Mouse (Mus musculus) telencephalon, adult 2 months (tissue): Measurements from ENCODE around the gene Pmvk.
"Not testable (repeated sequence)": the region's sequence is repeated elsewhere in the genome, so short reads cannot be mapped to it uniquely, and the experiment has no call there.

Experiments used
- DNase-seq: peaks from one replicate; pipeline ENCODE4 v3.0.0-alpha.2; 2011; ENCODE audit warnings: low read depth, low spot score

Gene Pmvk

DNA sequence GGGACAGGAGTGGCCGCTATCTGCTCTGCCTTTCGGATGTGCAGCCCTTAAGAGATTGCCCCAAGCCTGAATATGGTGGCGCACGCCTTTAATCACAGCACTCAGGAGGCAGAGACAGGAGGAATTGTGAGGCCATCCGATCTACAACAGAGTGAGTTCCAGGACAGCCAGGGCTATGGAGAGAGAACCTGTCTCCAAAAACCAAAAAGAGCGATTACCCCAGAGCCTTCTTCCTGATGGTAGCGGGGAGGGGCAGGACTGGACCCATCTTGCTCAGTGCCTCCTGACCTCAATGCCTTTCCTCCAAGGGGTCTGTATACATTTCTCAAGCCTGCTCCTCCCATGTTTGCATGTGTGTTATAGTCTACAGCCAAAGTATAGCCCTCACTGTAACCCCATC, 25.3 kb upstream of the Pmvk start:
- not testable (repeated sequence) for DNase-seq

DNA sequence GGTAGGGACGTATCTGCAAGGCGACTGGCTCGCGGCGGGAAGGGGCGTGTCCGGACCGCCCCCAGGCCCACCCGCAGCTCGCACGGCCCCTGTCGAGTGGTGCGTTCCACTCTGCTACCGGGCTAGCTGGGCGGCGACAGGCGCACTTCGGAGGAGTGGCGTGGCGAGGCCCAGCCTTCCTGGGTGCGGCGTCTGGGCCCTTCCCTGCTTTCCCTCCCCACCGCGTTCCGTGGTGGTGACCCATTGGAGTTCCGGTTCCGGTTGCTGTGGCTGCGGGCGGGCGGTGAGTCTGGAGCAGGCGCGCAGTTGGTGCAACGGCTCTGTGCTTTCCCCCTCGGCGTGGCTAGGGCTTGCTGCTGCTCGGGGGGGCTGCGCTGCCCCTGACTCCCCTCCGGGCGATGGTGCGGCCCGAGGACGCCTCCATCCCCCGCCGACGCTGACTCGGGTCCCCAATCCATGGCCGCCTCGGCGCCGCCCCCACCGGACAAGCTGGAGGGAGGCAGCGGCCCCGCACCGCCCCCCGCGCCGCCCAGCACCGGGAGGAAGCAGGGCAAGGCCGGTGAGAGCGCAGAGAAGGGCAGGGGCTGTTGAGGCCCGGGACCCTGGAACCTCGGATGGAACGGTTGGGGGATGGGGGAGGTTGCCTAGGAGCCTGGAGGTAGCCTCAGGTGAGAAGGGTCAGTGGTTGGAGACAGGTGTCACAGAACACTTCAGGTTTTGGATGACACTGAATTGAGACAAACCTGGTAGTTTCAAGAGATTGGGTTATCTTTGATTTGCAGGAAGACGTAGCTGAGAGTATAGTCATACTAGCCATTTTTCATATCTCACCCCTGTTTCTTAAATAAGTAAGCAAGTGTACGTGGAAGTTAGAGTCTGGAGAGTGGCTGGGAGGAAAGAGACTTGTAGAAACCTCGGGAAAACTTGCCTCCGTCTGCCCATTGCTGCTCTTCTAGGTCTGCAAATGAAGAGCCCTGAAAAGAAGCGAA, 23.9 kb upstream of the Pmvk start, which contains the start of gene Pygo2:
Gene Pygo2 (plus strand): TSS at position 44 of the 989 bp plus-strand sequence.
- DNase-seq, result peak; percentile 95

DNA sequence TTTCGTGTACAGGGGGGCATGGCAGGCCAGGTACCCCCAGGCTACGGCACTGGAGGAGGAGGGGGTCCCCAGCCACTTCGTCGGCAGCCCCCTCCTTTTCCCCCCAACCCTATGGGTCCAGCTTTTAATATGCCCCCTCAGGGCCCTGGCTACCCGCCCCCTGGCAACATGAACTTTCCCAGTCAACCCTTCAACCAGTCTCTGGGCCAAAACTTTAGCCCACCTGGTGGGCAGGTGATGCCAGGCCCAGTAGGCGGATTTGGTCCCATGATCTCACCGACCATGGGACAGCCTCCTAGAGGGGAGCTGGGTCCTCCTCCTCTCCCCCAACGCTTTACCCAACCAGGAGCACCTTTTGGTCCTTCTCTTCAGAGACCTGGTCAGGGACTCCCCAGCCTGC, 21.7 kb upstream of the Pmvk start:
- no peak for DNase-seq

DNA sequence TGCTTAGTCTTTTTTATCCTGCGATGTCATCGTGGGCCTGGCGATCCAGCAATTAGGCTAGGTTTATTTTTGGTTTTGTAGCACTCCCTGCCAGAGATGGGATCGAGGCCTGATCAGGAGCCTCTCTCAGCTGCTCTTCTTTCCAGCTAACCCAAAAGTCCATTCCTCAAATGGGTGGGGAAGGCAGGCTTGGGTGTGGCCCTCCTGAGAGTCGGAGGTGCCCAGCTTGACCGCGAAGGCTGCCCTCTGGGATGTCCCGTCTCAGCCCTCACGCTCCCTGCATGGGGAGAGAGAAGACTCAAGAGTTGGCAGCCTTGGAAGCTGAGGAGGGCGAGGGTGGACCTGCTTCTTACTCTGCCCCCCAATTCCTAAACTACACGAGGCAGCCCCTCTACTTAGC, 19.8 kb upstream of the Pmvk start:
- DNase-seq, result no peak

DNA sequence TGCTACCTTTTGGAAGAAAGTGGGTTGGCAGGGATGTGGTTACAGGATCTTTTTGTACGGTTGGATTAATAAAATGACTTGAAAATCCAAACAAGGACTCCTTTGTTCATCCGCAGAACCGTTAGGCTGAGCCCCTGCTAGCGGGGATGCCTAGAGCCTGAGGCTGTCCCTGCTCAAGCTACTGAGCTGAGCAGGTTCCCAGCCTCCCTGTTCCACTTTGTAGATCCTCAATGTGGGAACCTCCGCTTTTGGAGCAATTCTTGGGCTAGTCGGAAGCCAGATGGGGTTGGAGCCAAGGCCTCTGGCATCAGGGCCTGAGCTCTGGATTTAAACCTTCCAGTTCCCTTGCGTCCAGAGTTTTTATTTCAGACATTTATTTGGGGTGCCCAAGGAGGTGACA, 19.3 kb upstream of the Pmvk start:
- DNase-seq, result no peak

DNA sequence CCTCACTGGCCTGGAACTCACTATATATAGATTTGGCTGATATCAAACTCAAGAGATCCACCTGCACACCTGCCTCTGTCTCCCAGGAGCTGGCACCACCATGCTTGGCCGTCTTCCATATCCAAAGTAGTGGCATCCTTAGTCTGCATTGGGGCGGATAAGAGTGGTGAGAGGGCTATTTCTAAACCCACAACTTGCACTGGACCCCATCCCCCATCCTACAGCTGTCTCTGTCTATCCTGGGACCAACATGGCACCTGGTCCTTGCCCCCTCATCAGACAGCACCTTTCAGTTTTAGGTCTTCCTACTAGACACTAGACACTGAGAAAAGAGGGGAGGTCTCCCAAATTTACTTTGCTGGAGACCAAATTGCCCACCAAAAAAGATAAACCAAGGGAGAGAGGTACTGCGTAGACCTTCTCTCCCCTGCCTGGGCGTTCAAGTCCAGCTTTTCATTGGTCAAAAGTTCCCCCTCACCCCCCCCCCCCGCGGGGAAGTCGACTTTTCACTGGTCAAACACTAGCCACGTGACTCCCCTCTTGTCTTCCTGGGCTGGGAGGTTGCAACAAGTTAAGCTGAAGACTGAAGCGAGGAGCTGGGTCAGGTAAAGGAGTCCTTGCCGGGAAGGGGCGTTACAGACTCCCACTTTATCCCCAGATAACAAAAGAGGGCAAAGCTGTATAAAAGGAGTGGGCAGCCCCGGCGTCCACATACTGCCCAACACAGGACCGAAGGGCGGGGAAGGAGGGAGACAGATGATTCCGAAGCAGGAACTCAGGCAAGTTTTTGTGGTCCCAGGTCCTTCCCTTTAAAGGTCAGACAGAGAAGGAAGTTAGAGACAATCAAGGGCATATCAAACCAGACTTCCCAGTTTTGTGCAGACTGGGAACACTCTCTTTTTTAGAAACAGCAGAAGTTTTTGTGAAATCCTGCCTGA, 17.9 kb upstream of the Pmvk start, which contains the start of gene Pbxip1:
Gene Pbxip1 (plus strand): TSS at position 531 of the 938 bp plus-strand sequence.
- no peak for DNase-seq

DNA sequence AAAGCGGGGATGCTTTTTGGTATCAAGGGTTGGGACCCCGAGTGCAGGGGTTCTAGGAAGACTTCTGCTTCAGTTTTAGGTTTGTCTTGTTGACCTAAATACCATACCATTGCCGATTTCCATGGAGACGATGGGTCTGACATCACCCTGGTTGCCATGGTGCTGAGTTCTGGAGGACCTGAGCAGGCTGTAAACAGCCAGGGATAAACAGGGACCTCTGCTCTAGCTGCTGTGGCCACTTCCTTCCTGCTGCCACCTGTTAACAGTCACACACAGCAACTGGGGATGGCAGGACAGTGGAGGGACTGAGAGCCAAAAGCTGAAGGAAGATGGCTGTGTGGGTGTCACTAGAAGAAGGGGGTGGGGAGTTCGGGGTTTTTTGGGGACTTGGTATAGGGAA, 17.1 kb upstream of the Pmvk start:
- no peak for DNase-seq

DNA sequence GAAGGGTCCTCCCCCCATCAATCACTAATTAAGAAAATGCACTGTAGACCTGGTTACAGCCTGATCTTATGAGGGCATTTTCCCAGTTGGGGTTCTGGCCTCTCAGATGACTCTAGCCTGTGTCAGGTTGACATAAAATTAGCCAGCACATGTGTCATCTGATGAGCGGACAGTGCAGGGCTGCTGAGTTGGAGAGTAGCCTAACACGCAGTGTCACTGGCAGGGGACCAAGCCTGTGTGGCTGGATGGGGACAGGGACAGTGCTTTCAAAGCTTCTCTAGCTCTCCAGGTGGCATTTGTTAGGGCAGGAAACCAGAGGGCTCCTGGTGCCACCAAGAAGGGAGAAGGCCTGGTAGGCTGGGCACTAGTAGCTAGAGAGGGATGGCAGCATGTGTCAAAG, 13.7 kb upstream of the Pmvk start:
- DNase-seq, result no peak

DNA sequence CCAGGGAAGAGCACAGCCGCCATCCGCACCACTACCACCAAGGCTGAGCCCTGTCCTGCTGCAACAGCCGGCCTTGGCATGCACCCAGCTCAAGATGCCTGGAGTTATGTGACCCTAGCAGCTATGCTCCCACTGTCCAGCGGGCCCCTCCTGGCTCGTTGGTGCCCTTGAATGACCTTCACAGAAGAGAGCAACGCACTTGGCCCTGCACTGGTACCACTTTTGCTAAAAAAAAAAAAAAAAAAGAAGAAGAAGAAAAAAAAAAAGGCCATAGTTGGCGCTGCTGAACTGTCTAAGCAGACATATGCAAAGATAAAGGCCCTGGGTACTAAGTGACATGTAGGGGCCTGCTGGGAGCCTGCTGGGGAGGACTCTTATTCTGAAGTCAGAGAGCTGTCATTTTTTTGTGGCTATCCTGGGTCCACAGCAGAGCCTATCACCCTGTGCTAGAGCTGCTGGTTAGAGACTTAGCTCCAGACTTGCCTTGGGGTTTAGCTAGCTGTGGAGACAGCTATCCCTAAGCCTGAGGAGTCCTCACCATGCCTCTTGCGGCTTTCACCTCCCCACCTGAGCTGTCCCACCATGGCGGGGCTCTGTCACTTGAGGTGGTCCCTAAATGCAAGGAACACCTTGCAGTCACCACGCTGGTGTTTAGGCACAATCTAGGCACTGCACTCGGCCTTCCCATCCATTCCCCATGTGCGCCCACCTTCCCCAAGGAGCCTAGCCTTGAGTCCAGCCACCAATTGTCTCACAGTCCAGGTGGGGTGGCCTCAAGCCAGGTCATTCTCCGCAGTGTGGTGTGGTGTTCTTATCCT, 5.4 kb upstream of the Pmvk start:
- DNase-seq, result no peak

DNA sequence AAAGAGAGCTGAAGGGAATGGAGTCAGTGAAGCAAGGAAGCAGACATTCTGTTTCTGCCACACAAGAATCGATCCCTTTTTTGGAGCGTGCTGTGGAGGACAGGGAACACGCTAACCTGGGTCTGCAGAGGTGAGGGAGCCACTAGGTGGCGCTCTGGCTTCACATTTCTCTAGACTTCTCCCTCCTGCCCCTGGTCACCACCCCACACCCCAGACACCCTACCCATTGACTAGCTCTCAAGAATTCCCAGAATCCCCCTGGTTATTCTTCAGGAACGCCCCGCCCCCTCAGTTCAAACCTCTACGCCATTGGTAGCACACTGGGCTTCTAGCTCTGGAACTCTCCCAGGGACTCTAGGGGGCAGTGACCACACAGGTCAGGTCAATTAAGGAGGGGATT, 4.8 kb upstream of the Pmvk start:
- DNase-seq, result no peak

DNA sequence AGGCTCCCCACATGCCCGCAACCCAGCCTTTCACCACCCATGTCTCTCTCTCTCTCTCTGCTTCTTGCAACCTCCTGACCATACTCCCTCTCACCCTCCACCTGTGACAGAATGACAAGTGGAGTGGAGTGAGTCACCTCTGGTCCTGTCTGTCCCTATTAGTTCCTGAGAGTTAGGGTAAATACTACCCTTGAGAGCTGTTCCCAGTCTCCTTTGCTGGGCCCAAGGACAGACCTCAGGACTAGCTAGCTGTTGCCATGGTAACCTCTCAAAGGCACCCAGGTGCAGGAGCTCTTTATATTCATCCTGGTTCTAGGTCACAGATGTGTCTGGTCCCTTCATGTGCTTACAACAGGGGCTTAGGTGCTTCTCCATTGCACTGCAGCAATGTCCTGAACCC, 2.4 kb upstream of the Pmvk start:
- no peak for DNase-seq

DNA sequence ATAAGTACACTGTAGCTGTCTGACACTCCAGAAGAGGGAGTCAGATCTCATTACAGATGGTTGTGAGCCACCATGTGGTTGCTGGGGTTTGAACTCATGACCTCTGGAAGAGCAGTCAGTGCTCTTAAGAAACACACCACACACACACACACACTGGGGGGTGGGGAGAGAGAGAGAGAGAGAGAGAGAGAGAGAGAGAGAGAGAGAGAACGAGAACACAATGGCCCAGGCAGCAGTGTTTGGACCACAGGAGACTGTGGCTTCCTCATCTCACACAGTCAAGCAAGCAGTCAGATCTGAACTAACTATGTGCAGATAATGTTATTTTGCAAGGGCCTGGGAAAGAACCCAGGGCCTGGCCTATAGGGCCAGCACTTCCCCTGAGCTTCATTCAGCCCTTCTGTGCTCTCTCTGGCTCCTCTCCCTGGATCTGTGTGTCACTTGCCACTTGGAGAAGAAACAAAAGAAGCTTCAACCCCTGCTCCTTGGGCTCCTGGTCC, 1.5 kb downstream of the Pmvk start:
- no peak for DNase-seq

DNA sequence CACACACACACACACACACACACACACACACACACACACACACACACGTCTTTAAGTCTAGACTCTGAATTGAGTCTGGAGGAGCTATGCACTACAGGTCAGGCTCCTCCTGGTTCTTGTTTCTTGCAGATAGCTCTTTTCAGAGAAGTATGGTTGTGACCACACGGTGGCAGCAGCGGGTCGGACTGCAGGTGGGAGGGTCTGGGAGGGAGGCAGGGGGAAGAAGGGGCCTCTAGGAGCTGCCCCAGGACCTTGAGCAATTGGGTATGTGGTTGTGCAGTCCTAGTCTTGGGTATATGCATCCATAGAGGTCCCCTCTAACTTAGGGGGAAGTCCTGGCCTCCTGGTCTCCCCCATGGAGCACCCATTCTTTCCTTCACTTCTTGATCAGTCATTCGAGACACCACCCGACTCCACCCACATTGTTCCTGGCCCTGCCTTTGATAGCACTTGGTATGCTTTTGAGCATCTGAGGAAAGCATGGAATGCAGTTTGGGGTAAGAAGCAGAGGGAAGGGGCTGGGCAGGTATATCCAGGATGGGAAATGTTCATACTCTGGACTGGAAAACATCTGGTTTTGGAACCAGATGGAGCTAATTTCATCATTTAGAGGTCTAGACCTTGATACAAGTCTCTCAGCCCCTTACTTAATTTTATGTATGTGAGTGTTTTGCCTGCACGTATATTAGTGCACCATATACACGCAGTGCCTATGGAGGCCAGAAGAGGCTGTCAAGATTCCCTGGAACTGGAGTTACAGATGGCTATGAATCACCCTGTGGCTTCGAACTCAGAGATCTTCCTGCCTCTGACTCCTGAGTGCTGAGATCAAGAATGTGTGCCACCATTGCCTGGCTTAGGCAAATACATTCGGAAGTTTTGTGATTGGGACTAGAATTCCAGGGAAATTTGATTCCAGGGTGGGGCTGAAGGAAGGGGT, 2.7 kb downstream of the Pmvk start:
- DNase-seq, result no peak

DNA sequence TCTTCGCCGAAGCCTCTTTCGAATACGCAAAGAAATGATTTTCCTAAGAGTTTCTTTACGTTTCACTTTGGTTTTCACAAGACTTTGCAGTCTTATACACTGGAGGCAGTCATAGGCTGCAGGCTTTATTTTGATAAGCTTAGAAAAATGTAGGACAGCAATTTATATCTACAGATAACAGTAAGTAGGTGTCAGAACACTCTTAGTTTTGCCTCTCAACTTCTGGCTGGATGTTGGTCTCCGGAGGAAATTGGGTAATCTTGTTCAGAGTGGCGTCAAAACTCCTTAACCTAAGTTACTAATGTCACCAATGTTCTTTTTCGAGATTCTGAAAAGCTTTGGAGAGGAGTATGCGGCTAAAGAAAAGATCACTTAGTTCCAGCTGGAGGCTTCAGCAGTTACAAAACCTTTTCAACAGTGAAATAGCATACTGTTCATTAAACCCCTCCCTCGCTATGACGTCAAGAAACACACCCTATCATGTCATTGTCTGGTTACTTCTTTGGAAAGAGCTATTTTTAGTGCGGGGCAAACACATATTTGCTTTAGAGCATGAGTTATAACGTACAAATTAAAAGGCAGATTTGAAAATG, 4.1 kb downstream of the Pmvk start:
- DNase-seq, result no peak

DNA sequence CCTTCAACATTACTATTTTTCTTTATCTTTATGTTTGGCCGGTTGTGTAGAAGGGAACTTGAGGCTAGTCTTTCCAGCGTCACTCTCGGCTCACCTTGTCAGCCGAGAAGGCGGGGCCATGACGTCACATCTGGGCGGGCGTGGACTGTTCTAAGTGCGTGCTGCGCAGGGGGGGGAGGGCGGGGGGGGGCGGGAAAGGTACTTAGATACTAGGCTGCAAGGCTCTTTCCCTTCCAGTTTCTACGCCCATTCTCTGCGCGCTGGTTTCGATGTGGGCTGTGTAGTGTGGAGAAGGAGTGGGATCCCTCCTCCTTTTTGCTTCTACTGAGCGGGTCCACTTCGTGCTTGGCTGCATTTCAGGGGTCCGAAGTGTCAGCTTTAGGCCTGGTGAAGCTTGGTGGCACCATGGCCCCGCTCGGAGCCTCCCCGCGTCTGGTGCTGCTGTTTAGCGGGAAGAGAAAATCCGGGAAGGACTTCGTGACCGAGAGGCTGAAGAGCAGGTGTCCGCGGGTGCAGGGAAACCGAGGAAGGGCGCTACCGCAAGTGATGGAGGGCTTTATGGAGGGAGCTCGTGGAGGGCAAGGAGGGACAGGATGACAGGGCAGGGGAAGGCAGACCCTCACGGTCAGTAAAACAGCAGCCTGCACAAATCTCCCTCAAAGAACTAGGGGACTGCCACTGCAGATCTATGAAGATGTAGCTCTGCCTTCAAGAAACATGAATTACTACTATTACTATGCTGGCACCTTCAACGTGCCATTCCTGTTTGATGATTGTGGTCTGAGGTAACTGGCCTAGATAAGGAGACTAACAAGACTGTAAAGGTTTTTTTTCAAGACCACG, 4.8 kb downstream of the Pmvk start:
- peak; percentile 87 for DNase-seq

DNA sequence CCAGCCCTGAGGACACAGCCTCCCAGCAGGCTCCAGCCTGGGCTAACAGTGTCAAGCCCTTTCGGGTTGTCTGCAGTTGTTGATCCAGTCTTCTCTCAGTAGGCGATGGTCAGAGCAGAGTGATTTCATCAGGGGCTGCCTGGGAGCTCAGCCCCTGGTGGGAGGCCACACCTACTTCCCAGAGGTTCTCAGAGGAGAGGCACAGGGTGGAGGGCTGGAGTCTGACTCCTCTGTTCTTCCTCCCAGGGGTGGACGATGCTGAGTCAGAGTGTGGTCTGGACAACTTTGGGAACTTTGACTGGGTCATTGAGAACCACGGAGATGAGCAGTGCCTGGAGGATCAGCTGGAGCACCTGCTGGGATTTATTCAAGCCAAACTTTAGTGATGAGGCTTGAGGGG, 13.9 kb downstream of the Pmvk start:
- DNase-seq, result no peak

DNA sequence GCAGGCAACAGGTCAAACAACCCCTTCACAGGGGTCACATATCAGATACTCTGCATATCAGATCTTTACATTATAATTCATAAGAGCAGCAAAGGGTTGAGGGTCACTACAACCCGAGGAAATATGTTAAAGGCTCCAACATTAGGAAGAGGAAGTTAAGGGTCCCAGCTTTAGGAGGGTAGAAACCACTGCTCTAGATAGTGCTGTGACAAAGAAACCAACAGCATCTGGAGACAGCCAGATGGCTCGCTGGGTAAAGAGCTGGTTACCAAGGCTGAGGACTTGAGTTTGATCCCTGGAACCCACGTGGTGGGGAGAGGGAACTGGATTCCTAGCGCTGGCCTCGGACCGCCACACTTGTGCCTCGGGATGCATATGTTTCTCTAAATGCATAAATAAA, 17.9 kb downstream of the Pmvk start:
- no peak for DNase-seq

DNA sequence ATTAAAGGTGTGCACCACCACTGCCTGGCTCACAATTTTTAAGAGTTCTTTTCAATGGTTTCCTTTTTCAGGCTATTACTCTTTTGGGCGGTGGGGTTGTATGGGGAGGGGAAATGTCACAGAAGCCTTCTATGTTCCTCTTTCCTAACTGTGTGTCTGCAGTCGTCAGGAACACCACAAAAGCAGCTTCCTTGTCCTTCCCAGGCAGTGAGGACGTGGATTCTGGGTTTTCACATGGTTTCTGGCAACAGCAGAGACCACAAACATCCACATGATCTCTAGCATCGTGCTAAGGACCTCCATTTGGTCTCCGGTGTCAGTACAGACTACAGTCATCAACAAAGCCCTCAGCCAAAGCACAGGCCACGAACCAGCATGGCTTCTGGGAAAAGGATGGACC, 19.5 kb downstream of the Pmvk start:
- DNase-seq, result no peak

DNA sequence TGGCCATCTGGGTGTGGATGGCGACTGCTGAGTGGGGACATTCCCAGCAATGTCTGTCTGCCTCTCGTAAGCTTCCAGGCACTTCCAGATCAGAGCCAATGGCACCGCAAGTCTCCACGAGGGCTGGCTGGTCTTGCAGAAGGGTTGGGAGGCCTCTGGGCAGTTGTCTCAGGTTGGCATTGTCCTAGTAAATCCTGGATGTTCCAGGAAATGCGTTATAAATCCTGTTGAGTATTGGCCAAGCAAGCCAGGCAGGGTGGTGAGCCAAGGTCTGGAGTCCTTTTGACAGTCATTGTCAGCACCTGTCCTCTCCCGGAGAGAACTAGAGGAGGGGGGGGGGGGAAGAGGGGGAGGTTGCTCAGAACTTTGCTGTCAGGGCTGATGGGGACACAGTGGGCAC, 24.7 kb downstream of the Pmvk start:
- DNase-seq, result no peak
